Mouse (Mus musculus): ENCODE results near the gene Wdr64.

DNA sequence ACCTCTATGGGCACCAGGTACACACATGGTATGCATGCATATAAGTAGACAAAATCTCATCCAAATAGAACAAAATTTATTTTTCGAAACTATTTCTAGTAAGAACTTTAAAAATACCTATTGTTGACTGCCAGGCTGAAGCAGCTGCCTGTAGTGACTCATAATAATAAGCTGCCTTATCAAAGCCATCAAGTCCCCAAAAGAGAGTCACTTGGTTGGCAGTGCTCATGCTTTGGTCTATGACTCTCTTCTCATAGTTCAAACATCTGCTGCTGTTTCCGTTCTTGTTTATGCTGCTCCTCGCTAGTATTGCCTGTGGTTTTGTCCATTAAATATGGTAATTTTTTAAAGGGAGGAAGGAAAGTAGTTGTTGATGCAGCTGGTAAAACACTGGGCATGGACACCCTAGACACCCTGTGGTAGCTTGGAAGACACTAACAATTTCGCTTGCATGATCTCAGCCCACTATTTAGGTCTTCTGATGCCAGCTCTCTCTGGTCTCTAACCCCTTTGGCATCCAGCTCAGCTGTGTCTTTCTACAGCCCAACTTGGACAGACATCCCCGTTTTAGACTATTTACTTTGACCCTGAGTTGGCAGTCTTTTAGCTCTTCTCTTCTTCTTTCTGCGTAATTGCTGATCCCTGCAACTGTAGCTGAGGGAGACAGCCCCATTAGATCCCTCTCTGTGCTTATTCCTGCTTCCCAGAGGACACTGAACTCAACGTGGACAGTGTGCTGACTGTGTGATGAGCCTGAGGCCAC lies 24.6 kb upstream of the Wdr64 start:
- TF ChIP-seq CTCF (IDR thresholded peaks at IDR 0.05; ENCODE audit: low read depth) (no peak), EP300 (IDR thresholded peaks at IDR 0.05; ENCODE audit: low read depth) (no peak)
